15 mouse cellular contexts compared by ENCODE assay signal in the genomic region with DNA sequence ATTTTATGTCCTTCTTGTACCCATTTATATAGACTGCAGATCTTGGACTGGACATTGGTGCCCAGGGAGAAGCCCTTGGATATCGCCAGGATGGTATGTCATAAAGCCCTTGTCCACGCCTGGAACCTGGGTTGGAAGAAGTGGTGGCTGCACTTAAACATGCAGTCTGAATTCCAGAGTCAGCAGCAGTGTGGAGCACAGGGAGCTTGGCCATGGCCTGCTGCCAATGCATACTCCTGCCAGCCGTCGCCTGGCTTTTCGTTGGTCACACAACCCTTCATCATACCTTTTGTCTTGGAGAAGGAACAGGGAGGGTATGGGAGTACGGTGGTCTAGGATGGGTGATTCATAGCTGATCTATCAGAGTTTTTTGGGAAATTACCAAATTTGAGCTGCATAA. TPM values are rescaled to one million over a fixed set of nuclear protein-coding genes. Genes with fewer than 3 reads are reported as not detected.
DNase-seq lines count a peak whose midpoint lies in the region; ATAC-seq and TF ChIP-seq lines count a peak whose summit lies in the region.
"Had no signal": no experiment of that assay in that cellular context is flagged by ENCODE, and none has a peak within 500 bp of the region (broad histone marks: within the 10 kb centered on the region; RNA-seq: fewer than 3 reads in every experiment).

No protein-coding gene starts in this region.

- no peak overlapping the region for H3K4me3 ChIP-seq in embryonic facial prominence, embryonic 13.5 days
- no peak overlapping the region for H3K4me3 ChIP-seq in embryonic facial prominence, embryonic 10.5 days
- H3K4me3 ChIP-seq in hindbrain, postnatal 0 days (ENCODE audit: low read length): no peak overlapping the region
- no peak overlapping the region for H3K4me3 ChIP-seq in hindbrain, embryonic 10.5 days
- no peak overlapping the region for H3K4me3 ChIP-seq in midbrain, postnatal 0 days (ENCODE audit: low read depth, low read length)
- no peak overlapping the region for H3K4me3 ChIP-seq in midbrain, embryonic 16.5 days (ENCODE audit: low read depth, low read length)
- H3K4me3 ChIP-seq in liver, embryonic 12.5 days: no peak overlapping the region
- H3K4me3 ChIP-seq: hindbrain, embryonic 15.5 days; kidney, embryonic 15.5 days; liver, embryonic 15.5 days; midbrain, embryonic 13.5 days; neural tube, embryonic 12.5 days; stomach, embryonic 15.5 days had no signal

- 90% methylated on average over 6 of the region's 6 CpGs for WGBS in embryonic facial prominence, embryonic 13.5 days
- 94% methylated on average over 6 of the region's 6 CpGs for WGBS in embryonic facial prominence, embryonic 10.5 days
- WGBS in hindbrain, postnatal 0 days: 44% methylated on average over 6 of the region's 6 CpGs
- 91% methylated on average over 6 of the region's 6 CpGs for WGBS in hindbrain, embryonic 10.5 days
- WGBS in midbrain, postnatal 0 days: 76% methylated on average over 6 of the region's 6 CpGs
- WGBS in midbrain, embryonic 16.5 days: 66% methylated on average over 6 of the region's 6 CpGs
- 85% methylated on average over 6 of the region's 6 CpGs for WGBS in liver, embryonic 12.5 days (ENCODE audit: insufficient replicate concordance)

- no peak overlapping the region for H3K9ac ChIP-seq in embryonic facial prominence, embryonic 13.5 days
- no peak overlapping the region for H3K9ac ChIP-seq in hindbrain, postnatal 0 days (replicated peaks; ENCODE audit: low read length)
- no peak overlapping the region for H3K9ac ChIP-seq in midbrain, postnatal 0 days (replicated peaks; ENCODE audit: low read length, poor library complexity, severe bottlenecking)
- H3K9ac ChIP-seq in midbrain, embryonic 16.5 days (ENCODE audit: low read depth, low read length): no peak overlapping the region
- no peak overlapping the region for H3K9ac ChIP-seq in liver, embryonic 12.5 days
- H3K9ac ChIP-seq: hindbrain, embryonic 15.5 days; kidney, embryonic 15.5 days; liver, embryonic 15.5 days; midbrain, embryonic 13.5 days; neural tube, embryonic 12.5 days; stomach, embryonic 15.5 days had no signal

- H3K27ac ChIP-seq in embryonic facial prominence, embryonic 13.5 days: peak overlapping the region; percentile 7; the same call in 1 of the 2 replicates
- no peak overlapping the region for H3K27ac ChIP-seq in embryonic facial prominence, embryonic 10.5 days (replicated peaks)
- H3K27ac ChIP-seq in hindbrain, postnatal 0 days: no peak overlapping the region
- no peak overlapping the region for H3K27ac ChIP-seq in hindbrain, embryonic 10.5 days
- no peak overlapping the region for H3K27ac ChIP-seq in midbrain, postnatal 0 days (ENCODE audit: low read depth, low read length)
- H3K27ac ChIP-seq in midbrain, embryonic 16.5 days (ENCODE audit: low read length): no peak overlapping the region
- H3K27ac ChIP-seq in liver, embryonic 12.5 days: no peak overlapping the region
- H3K27ac ChIP-seq: hindbrain, embryonic 15.5 days; kidney, embryonic 15.5 days; liver, embryonic 15.5 days; macrophage; midbrain, embryonic 13.5 days; neural tube, embryonic 12.5 days; stomach, embryonic 15.5 days had no signal

- H3K4me1 ChIP-seq in embryonic facial prominence, embryonic 13.5 days: peaks cover 16% of the 10 kb centered on the region
- H3K4me1 ChIP-seq in embryonic facial prominence, embryonic 10.5 days: 0 out of 2 replicates have a peak, but pooled peaks cover 4% of the 10 kb centered on the region
- no peaks in the 10 kb centered on the region for H3K4me1 ChIP-seq in hindbrain, postnatal 0 days (ENCODE audit: insufficient read depth, low read length)
- H3K4me1 ChIP-seq in hindbrain, embryonic 10.5 days (replicated peaks): peaks cover 6% of the 10 kb centered on the region
- no peaks in the 10 kb centered on the region for H3K4me1 ChIP-seq in midbrain, postnatal 0 days (ENCODE audit: insufficient read depth, low read length)
- H3K4me1 ChIP-seq in midbrain, embryonic 16.5 days (ENCODE audit: control insufficient read depth, insufficient read depth, low read length): peaks cover 4% of the 10 kb centered on the region; the same call in 1 of the 2 replicates
- H3K4me1 ChIP-seq in liver, embryonic 12.5 days: peaks cover 38% of the 10 kb centered on the region

- no peak for TF ChIP-seq CTCF in hindbrain, postnatal 0 days (IDR thresholded peaks at IDR 0.05; ENCODE audit: low read depth)
- no peak for TF ChIP-seq CTCF in midbrain, postnatal 0 days (IDR thresholded peaks at IDR 0.05)

- H3K27me3 ChIP-seq in embryonic facial prominence, embryonic 13.5 days: no peaks in the 10 kb centered on the region
- no peaks in the 10 kb centered on the region for H3K27me3 ChIP-seq in embryonic facial prominence, embryonic 10.5 days (replicated peaks; ENCODE audit: low read depth, poor library complexity, severe bottlenecking)
- no peaks in the 10 kb centered on the region for H3K27me3 ChIP-seq in hindbrain, postnatal 0 days (ENCODE audit: insufficient read depth, low read length)
- no peaks in the 10 kb centered on the region for H3K27me3 ChIP-seq in hindbrain, embryonic 10.5 days (ENCODE audit: insufficient read depth, poor library complexity, severe bottlenecking)
- no peaks in the 10 kb centered on the region for H3K27me3 ChIP-seq in midbrain, postnatal 0 days (ENCODE audit: insufficient read depth, low read length)
- H3K27me3 ChIP-seq in midbrain, embryonic 16.5 days (ENCODE audit: control insufficient read depth, insufficient read depth, low read depth, low read length): no peaks in the 10 kb centered on the region
- H3K27me3 ChIP-seq in liver, embryonic 12.5 days (replicated peaks): no peaks in the 10 kb centered on the region
- H3K27me3 ChIP-seq: hindbrain, embryonic 15.5 days; kidney, embryonic 15.5 days; liver, embryonic 15.5 days; midbrain, embryonic 13.5 days; neural tube, embryonic 12.5 days; stomach, embryonic 15.5 days had no signal

- no peak for ATAC-seq in embryonic facial prominence, embryonic 13.5 days (ENCODE audit: insufficient number of reproducible peaks, insufficient read depth, low FRiP score, low TSS enrichment, low read depth)
- ATAC-seq in hindbrain, postnatal 0 days: no peak
- ATAC-seq in midbrain, postnatal 0 days (ENCODE audit: low FRiP score): no peak
- no peak for ATAC-seq in midbrain, embryonic 16.5 days
- no peak for ATAC-seq in liver, embryonic 12.5 days
- ATAC-seq: CD4-positive, CD25-positive, alpha-beta regulatory T cell, adult 4 months; midbrain, embryonic 13.5 days had no signal

- no peaks in the 10 kb centered on the region for H3K9me3 ChIP-seq in embryonic facial prominence, embryonic 13.5 days
- H3K9me3 ChIP-seq in embryonic facial prominence, embryonic 10.5 days: no peaks in the 10 kb centered on the region
- H3K9me3 ChIP-seq in hindbrain, postnatal 0 days (ENCODE audit: low read length): no peaks in the 10 kb centered on the region
- H3K9me3 ChIP-seq in hindbrain, embryonic 10.5 days: no peaks in the 10 kb centered on the region
- H3K9me3 ChIP-seq in midbrain, postnatal 0 days (ENCODE audit: low read length): no peaks in the 10 kb centered on the region
- H3K9me3 ChIP-seq in midbrain, embryonic 16.5 days (replicated peaks; ENCODE audit: control insufficient read depth, low read length, poor library complexity, severe bottlenecking): no peaks in the 10 kb centered on the region
- no peaks in the 10 kb centered on the region for H3K9me3 ChIP-seq in liver, embryonic 12.5 days (replicated peaks)
- H3K9me3 ChIP-seq: hindbrain, embryonic 15.5 days; kidney, embryonic 15.5 days; liver, embryonic 15.5 days; midbrain, embryonic 13.5 days; neural tube, embryonic 12.5 days; stomach, embryonic 15.5 days had no signal

- H3K4me2 ChIP-seq in embryonic facial prominence, embryonic 13.5 days: no peak overlapping the region
- no peak overlapping the region for H3K4me2 ChIP-seq in hindbrain, postnatal 0 days (ENCODE audit: low read depth, low read length)
- H3K4me2 ChIP-seq in midbrain, postnatal 0 days (ENCODE audit: low read depth, low read length, poor library complexity, severe bottlenecking): no peak overlapping the region
- no peak overlapping the region for H3K4me2 ChIP-seq in midbrain, embryonic 16.5 days (ENCODE audit: low read length)
- no peak overlapping the region for H3K4me2 ChIP-seq in liver, embryonic 12.5 days
- H3K4me2 ChIP-seq: hindbrain, embryonic 15.5 days; kidney, embryonic 15.5 days; liver, embryonic 15.5 days; midbrain, embryonic 13.5 days; neural tube, embryonic 12.5 days; stomach, embryonic 15.5 days had no signal

- DNase-seq in embryonic facial prominence, embryonic 10.5 days (ENCODE audit: low spot score): no peak
- peak; percentile 52 for DNase-seq in hindbrain, postnatal 0 days (ENCODE audit: low spot score)
- no peak for DNase-seq in hindbrain, embryonic 10.5 days (ENCODE audit: low spot score)
- DNase-seq in midbrain, postnatal 0 days (ENCODE audit: low spot score): peak; percentile 49

- H3K36me3 ChIP-seq in embryonic facial prominence, embryonic 13.5 days: peaks cover 100% of the 10 kb centered on the region
- peaks cover 100% of the 10 kb centered on the region for H3K36me3 ChIP-seq in embryonic facial prominence, embryonic 10.5 days (replicated peaks)
- H3K36me3 ChIP-seq in hindbrain, postnatal 0 days (ENCODE audit: insufficient read depth, low read length): peaks cover 69% of the 10 kb centered on the region
- peaks cover 100% of the 10 kb centered on the region for H3K36me3 ChIP-seq in hindbrain, embryonic 10.5 days
- H3K36me3 ChIP-seq in midbrain, postnatal 0 days (ENCODE audit: insufficient read depth, low read length): peaks cover 77% of the 10 kb centered on the region
- peaks cover 63% of the 10 kb centered on the region for H3K36me3 ChIP-seq in midbrain, embryonic 16.5 days (ENCODE audit: control insufficient read depth, insufficient read depth, low read length)
- peaks cover 100% of the 10 kb centered on the region for H3K36me3 ChIP-seq in liver, embryonic 12.5 days

RNA-seq across cellular contexts. Expression of gene Ctnnb1, which starts 29.5 kb away (rescaled TPM):
- 774 and 809 TPM in 2 replicates for polyA plus RNA-seq in embryonic facial prominence, embryonic 13.5 days (2015; fragmentation: Nextera tagmentation; extraction: Ambion mirVana)
- 584 and 637 TPM in 2 replicates for polyA plus RNA-seq in embryonic facial prominence, embryonic 10.5 days (2016; fragmentation: Nextera tagmentation; extraction: Ambion mirVana)
- total RNA-seq in hindbrain, postnatal 0 days (2014; rRNA removed): 861 and 986 TPM in 2 replicates
- polyA plus RNA-seq in hindbrain, postnatal 0 days (2015; fragmentation: Nextera tagmentation; extraction: Ambion mirVana): 287 and 288 TPM in 2 replicates
- 496 and 622 TPM in 2 replicates for polyA plus RNA-seq in hindbrain, embryonic 10.5 days (2016; fragmentation: Nextera tagmentation; extraction: Ambion mirVana)
- 917 and 1,042 TPM in 2 replicates for total RNA-seq in midbrain, postnatal 0 days (2014; rRNA removed)
- 320 and 347 TPM in 2 replicates for polyA plus RNA-seq in midbrain, postnatal 0 days (2015; fragmentation: Nextera tagmentation; extraction: Ambion mirVana)
- polyA plus RNA-seq in midbrain, embryonic 16.5 days (2015; fragmentation: Nextera tagmentation; extraction: Ambion mirVana): 483 and 527 TPM in 2 replicates
- 158 and 161 TPM in 2 replicates for polyA plus RNA-seq in liver, embryonic 12.5 days (2016; fragmentation: Nextera tagmentation; extraction: Ambion mirVana)

Comparison
In these comparisons a context has a peak if more than half of its experiments do, and no peak if none do; other contexts are left out.
1. DNase-seq: peak in hindbrain, postnatal 0 days (single experiment) and midbrain, postnatal 0 days (single experiment); none in embryonic facial prominence, embryonic 10.5 days (single experiment) and hindbrain, embryonic 10.5 days (single experiment).